ENCODE assay signal across 7 mouse cellular contexts in the genomic region with DNA sequence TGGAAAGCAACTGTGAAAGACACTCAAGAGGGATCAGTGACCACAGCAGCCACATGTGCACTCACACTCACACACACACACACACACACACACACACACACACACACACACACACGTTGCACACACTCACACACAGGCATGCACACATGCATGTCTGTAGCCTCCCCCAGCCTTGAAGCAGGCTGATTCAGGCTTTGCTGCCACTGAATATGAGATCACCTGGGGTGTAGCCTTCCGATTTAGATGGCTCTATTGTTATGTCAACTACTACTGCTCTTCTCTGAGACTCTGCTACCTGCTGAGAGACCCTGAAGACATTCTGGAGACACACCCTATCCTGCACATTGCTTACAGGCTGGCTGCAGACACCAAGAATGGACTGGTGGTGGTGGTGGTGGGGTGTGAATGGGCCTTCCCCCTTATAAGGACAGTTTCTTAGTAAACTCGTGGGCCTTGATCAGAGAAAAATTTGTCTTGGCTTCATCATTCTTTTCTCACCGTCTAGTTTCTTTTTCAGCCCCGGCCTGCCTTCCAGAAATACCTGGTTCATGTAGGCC.
DNase-seq lines count a peak whose midpoint lies in the region; TF ChIP-seq lines count a peak whose summit lies in the region.
"Not testable (repeated sequence)": the region's sequence is repeated elsewhere in the genome, so short reads cannot be mapped to it uniquely, and the experiment has no call there.

No protein-coding gene starts in this region.

- H3K27ac ChIP-seq in ES-Bruce4 (ENCODE audit: insufficient read depth, low read length) (peak overlapping the region; percentile 71), ES-E14 (ENCODE audit: insufficient read depth, low read depth, low read length, poor library complexity, severe bottlenecking) (peak overlapping the region; percentile 73)

- peak overlapping the region; percentile 35; the same call in 1 of the 2 replicates for H3K4me3 ChIP-seq in E14TG2a.4 (replicated peaks; ENCODE audit: low read length)
- not testable (repeated sequence) for H3K4me3 ChIP-seq in ES-Bruce4 (ENCODE audit: low read depth, low read length)
- H3K4me3 ChIP-seq in ES-E14 (ENCODE audit: insufficient read depth in 1 of 2, low read depth in 1 of 2, low read length in 2 of 2, poor library complexity in 1 of 2, severe bottlenecking in 1 of 2) = peak overlapping the region in 1 of 2 experiments; percentile 35; a peak in 2 of 4 replicates

- H3K4me1 ChIP-seq in E14TG2a.4 (replicated peaks; ENCODE audit: low read depth, low read length) (peaks cover 40% of the 10 kb centered on the region), ES-E14 (ENCODE audit: control insufficient read depth in 2 of 2, insufficient read depth in 2 of 2, low read length in 2 of 2, poor library complexity in 1 of 2) (peaks cover 8 to 18% of the 10 kb centered on the region in 2 experiments)
- H3K4me1 ChIP-seq in ES-Bruce4 (ENCODE audit: control insufficient read depth, insufficient read depth, low read length) = not testable (repeated sequence)

- in situ Hi-C loops in ES-E14 (cut with MboI; ENCODE audit: low sequenced_read_pairs in 2 of 2, unreplicated experiment in 2 of 2) = not testable (repeated sequence)

- not testable (repeated sequence) for H3K9me3 ChIP-seq in E14TG2a.4 (ENCODE audit: low read length); ES-Bruce4 (replicated peaks; ENCODE audit: control insufficient read depth, insufficient read depth, low read length, poor library complexity, severe bottlenecking); ES-E14 (ENCODE audit: control insufficient read depth, insufficient read depth, low read depth, low read length)

- not testable (repeated sequence) for H3K27me3 ChIP-seq in E14TG2a.4 (ENCODE audit: insufficient read depth, low read length); ES-Bruce4 (ENCODE audit: control insufficient read depth, insufficient read depth, low read length, poor library complexity, severe bottlenecking)

- TF ChIP-seq POLR2A in ES-Bruce4 (IDR thresholded peaks at IDR 0.05; ENCODE audit: insufficient read depth, low read length) = not testable (repeated sequence)

- TF ChIP-seq CTCF in E14TG2a.4 (conservative IDR thresholded peaks at IDR 0.05; ENCODE audit: low read length) = not testable (repeated sequence)
- TF ChIP-seq CTCF in ES-Bruce4 (IDR thresholded peaks at IDR 0.05; ENCODE audit: low read depth, low read length) = peak; percentile 32

- DNase-seq in ES-CJ7 (ENCODE audit: low read depth, low spot score) (peak; percentile 99), ES-E14 (ENCODE audit: low read depth, low spot score) (peak; percentile 62), R1 (ENCODE audit: low read depth, low spot score) (peak; percentile 99), WW6 (ENCODE audit: low read depth, low spot score) (peak; percentile 68), ZHBTc4 (ENCODE audit: low read depth, low spot score) (peak; percentile 94)

- not testable (repeated sequence) for H3K9ac ChIP-seq in ES-Bruce4 (ENCODE audit: low read depth, poor library complexity, severe bottlenecking); ES-E14 (ENCODE audit: insufficient read depth, low read depth, low read length, poor library complexity, severe bottlenecking)

- H3K36me3 ChIP-seq in E14TG2a.4 (ENCODE audit: insufficient read depth, low read length); ES-Bruce4 (ENCODE audit: control insufficient read depth, insufficient read depth, low read length, poor library complexity, severe bottlenecking); ES-E14 (ENCODE audit: control insufficient read depth, insufficient read depth, low read length, poor library complexity, severe bottlenecking): not testable (repeated sequence)

- peak; percentile 97 for TF ChIP-seq EP300 in ES-Bruce4 (IDR thresholded peaks at IDR 0.05; ENCODE audit: insufficient read depth, low read depth, low read length)

TF ChIP-seq in ES-E14, 5 proteins besides CTCF, POLR2A, EP300 and RAD21:
- peak; percentile 53; the same call in 1 of the 2 replicates for TF ChIP-seq ZC3H11A (IDR thresholded peaks at IDR 0.05; ENCODE audit: borderline replicate concordance, low read depth, low read length)
